Mouse (Mus musculus) G1E (cell line): ENCODE measurements at regions not wholly inside any gene's neighbourhood (a gene's known extent, or its start where the extent isn't known, plus 50 kb on each side); places are given as distances from the start of the nearest gene placed in this dataset.

ENCODE experiments used
- CTCF ChIP-seq: IDR thresholded peaks from 2 replicates; pipeline ENCODE4 v1.5.1; 2012; ENCODE audit warnings: low read depth, low read length, inconsistent platforms, mixed read lengths
- GATA1 ChIP-seq: IDR thresholded peaks from 2 replicates; pipeline ENCODE4 v1.6.1; 2012; ENCODE audit warnings: borderline replicate concordance, low read length, inconsistent platforms, mixed read lengths

- TF ChIP-seq CTCF (no peak), GATA1 (no peak)
Observed at GRCm38 (mm10) chr17:27261251-27261650, 57.0 kb upstream of the Lemd2 start.
